ENCODE assay signal across 10 mouse cellular contexts in genomic region chr19:11811688-11812365, GRCm38 (mm10). TPM values are rescaled to one million over a fixed set of nuclear protein-coding genes. Genes with fewer than 3 reads are reported as not detected.
A peak's percentile ranks its signal among the peaks of the same experiment; 100 is the strongest.
DNase-seq lines count a peak whose midpoint lies in the region; ATAC-seq lines count a peak whose summit lies in the region.
"Had no signal": no experiment of that assay in that cellular context is flagged by ENCODE, and none has a peak within 500 bp of the region (broad histone marks: within the 10 kb centered on the region; RNA-seq: fewer than 3 reads in every experiment).

No protein-coding gene starts in this region.

- no peaks in the 10 kb centered on the region for H3K36me3 ChIP-seq in intestine, embryonic 15.5 days
- H3K36me3 ChIP-seq in midbrain, embryonic 10.5 days, result no peaks in the 10 kb centered on the region
- H3K36me3 ChIP-seq: limb, embryonic 13.5 days had no signal

- no peaks in the 10 kb centered on the region for H3K27me3 ChIP-seq in intestine, embryonic 15.5 days (replicated peaks)
- peaks cover 19% of the 10 kb centered on the region for H3K27me3 ChIP-seq in midbrain, embryonic 10.5 days (ENCODE audit: low read depth, poor library complexity, severe bottlenecking)

- no peaks in the 10 kb centered on the region for H3K9me3 ChIP-seq in intestine, embryonic 15.5 days
- H3K9me3 ChIP-seq in midbrain, embryonic 10.5 days (replicated peaks), result no peaks in the 10 kb centered on the region
- H3K9me3 ChIP-seq: limb, embryonic 13.5 days had no signal

- H3K9ac ChIP-seq in intestine, embryonic 15.5 days, result no peak overlapping the region
- H3K9ac ChIP-seq: limb, embryonic 13.5 days had no signal

- H3K4me2 ChIP-seq in intestine, embryonic 15.5 days (replicated peaks), result no peak overlapping the region
- H3K4me2 ChIP-seq: limb, embryonic 13.5 days had no signal

- ATAC-seq in intestine, embryonic 15.5 days, result peak; percentile 81

- peaks cover 9% of the 10 kb centered on the region; the same call in 1 of the 2 replicates for H3K4me1 ChIP-seq in intestine, embryonic 15.5 days (replicated peaks)
- peaks cover 72% of the 10 kb centered on the region for H3K4me1 ChIP-seq in midbrain, embryonic 10.5 days
- H3K4me1 ChIP-seq: limb, embryonic 13.5 days had no signal

- DNase-seq in adrenal gland, adult (ENCODE audit: inconsistent age in 2 of 2, low spot score in 1 of 2), result peak; percentile 25 to 48
- DNase-seq in adrenal gland, postnatal 25 days, result no peak
- peak; percentile 34 for DNase-seq in embryo, embryonic 9.5 days (ENCODE audit: extremely low spot score)
- peak; percentile 73 for DNase-seq in midbrain, embryonic 10.5 days (ENCODE audit: low spot score)
- DNase-seq in urinary bladder, adult 2 months (ENCODE audit: low spot score), result no peak
- DNase-seq in natural killer cell, adult 2 months (ENCODE audit: low spot score in 2 of 2), result no peak
- DNase-seq in cerebellum, adult 11 months, result no peak
- DNase-seq: thymus, postnatal 25 days had no signal

- H3K27ac ChIP-seq in intestine, embryonic 15.5 days, result no peak overlapping the region
- peak overlapping the region; percentile 81 for H3K27ac ChIP-seq in midbrain, embryonic 10.5 days (replicated peaks)
- H3K27ac ChIP-seq: limb, embryonic 13.5 days had no signal

- 59% methylated on average over 5 of the region's 5 CpGs for WGBS in intestine, embryonic 15.5 days
- 30% methylated on average over 5 of the region's 5 CpGs for WGBS in midbrain, embryonic 10.5 days

- no peak overlapping the region for H3K4me3 ChIP-seq in intestine, embryonic 15.5 days (replicated peaks)
- peak overlapping the region; percentile 29 for H3K4me3 ChIP-seq in midbrain, embryonic 10.5 days
- H3K4me3 ChIP-seq: limb, embryonic 13.5 days had no signal

RNA-seq across cellular contexts. Expression of gene Stx3, which starts 7.4 kb away (rescaled TPM):
- total RNA-seq in adrenal gland, postnatal 25 days (2021), result 11.0 and 12.8 TPM in 2 replicates
- polyA plus RNA-seq in intestine, embryonic 15.5 days (2015; fragmentation: Nextera tagmentation; extraction: Ambion mirVana), result 41.6 and 44.8 TPM in 2 replicates
- 13.7 and 16.0 TPM in 2 replicates for polyA plus RNA-seq in midbrain, embryonic 10.5 days (2016; fragmentation: Nextera tagmentation; extraction: Ambion mirVana)
- polyA plus RNA-seq in urinary bladder, adult 2 months (2012; rRNA removed), result 16.9 and 19.3 TPM in 2 replicates

RNA-seq across cellular contexts. Expression of gene Olfr1417, which starts 27.2 kb away (rescaled TPM):
- total RNA-seq in adrenal gland, postnatal 25 days (2021), result not detected in 2 replicates
- polyA plus RNA-seq in intestine, embryonic 15.5 days (2015; fragmentation: Nextera tagmentation; extraction: Ambion mirVana), result not detected in 2 replicates
- not detected in 2 replicates for polyA plus RNA-seq in midbrain, embryonic 10.5 days (2016; fragmentation: Nextera tagmentation; extraction: Ambion mirVana)
- polyA plus RNA-seq in urinary bladder, adult 2 months (2012; rRNA removed), result 0.08 TPM in 1 of 2 replicates, not detected in the other
- polyA plus RNA-seq: limb, embryonic 13.5 days had no signal

RNA-seq across cellular contexts. Expression of gene Mrpl16, which starts 41.6 kb away (rescaled TPM):
- 59.2 and 61.6 TPM in 2 replicates for total RNA-seq in adrenal gland, postnatal 25 days (2021)
- 58.3 and 63.8 TPM in 2 replicates for polyA plus RNA-seq in intestine, embryonic 15.5 days (2015; fragmentation: Nextera tagmentation; extraction: Ambion mirVana)
- polyA plus RNA-seq in midbrain, embryonic 10.5 days (2016; fragmentation: Nextera tagmentation; extraction: Ambion mirVana), result 56.0 and 57.6 TPM in 2 replicates
- 32.9 and 33.0 TPM in 2 replicates for polyA plus RNA-seq in urinary bladder, adult 2 months (2012; rRNA removed)

RNA-seq across cellular contexts. Expression of gene Olfr1418, which starts 49.0 kb away (rescaled TPM):
- not detected in 2 replicates for total RNA-seq in adrenal gland, postnatal 25 days (2021)
- polyA plus RNA-seq in intestine, embryonic 15.5 days (2015; fragmentation: Nextera tagmentation; extraction: Ambion mirVana), result not detected in 2 replicates
- polyA plus RNA-seq in midbrain, embryonic 10.5 days (2016; fragmentation: Nextera tagmentation; extraction: Ambion mirVana), result not detected in 2 replicates
- polyA plus RNA-seq in urinary bladder, adult 2 months (2012; rRNA removed), result not detected in 2 replicates
- polyA plus RNA-seq: limb, embryonic 13.5 days had no signal

Comparison
In these comparisons a context has a peak if more than half of its experiments do, and no peak if none do; other contexts are left out.
1. DNase-seq: peak in adrenal gland, adult (2 of 2), embryo, embryonic 9.5 days (single experiment) and midbrain, embryonic 10.5 days (single experiment); none in adrenal gland, postnatal 25 days (single experiment), urinary bladder, adult 2 months (single experiment), natural killer cell, adult 2 months (0 of 2) and cerebellum, adult 11 months (single experiment).